Mouse (Mus musculus) cerebellum, adult 2 months (tissue): Measurements from ENCODE around the gene Tnfrsf11a.

Experiments used
- CTCF ChIP-seq: fragments of 200-500 bp; IDR thresholded peaks from 2 replicates; pipeline ENCODE4 v1.5.1; 2011; ENCODE audit warnings: low read depth, mild to moderate bottlenecking, control low read depth, low read length, moderate library complexity, borderline replicate concordance; ENCODE audit not compliant: insufficient read depth
- POLR2A ChIP-seq: fragments of 200-500 bp; IDR thresholded peaks from 2 replicates; pipeline ENCODE4 v1.6.1; 2011; ENCODE audit warnings: low read length, control low read depth, borderline replicate concordance; ENCODE audit not compliant: insufficient read depth

- TF ChIP-seq CTCF (no peak), POLR2A (no peak)
These were observed 105.8 kb downstream of the Tnfrsf11a start for GRCm38 (mm10) chr1:105886358-105886757.
